Mouse (Mus musculus): Measurements from ENCODE around the gene Zcchc4. TPM values are rescaled to one million over a fixed set of nuclear protein-coding genes. Genes with fewer than 3 reads are reported as not detected.
"Not testable (repeated sequence)": the region's sequence is repeated elsewhere in the genome, so short reads cannot be mapped to it uniquely, and the experiment has no call there.

The Zcchc4 gene
- polyA plus RNA-seq, 1 experiment from 2014 or later = 14.0 TPM

GRCm38 (mm10) chr5:52755989-52756388 lies 19.2 kb upstream of the Zcchc4 start:
- no peak for ATAC-seq
- WGBS = 94% methylated on average over 6 of the region's 6 CpGs

GRCm38 (mm10) chr5:52762586-52762985 lies 12.6 kb upstream of the Zcchc4 start:
- no peak overlapping the region for H3K4me2 ChIP-seq (replicated peaks)
- no peaks in the 10 kb centered on the region for H3K36me3 ChIP-seq
- H3K4me1 ChIP-seq (replicated peaks) = no peaks in the 10 kb centered on the region
- H3K9ac ChIP-seq (replicated peaks) = no peak overlapping the region
- H3K27me3 ChIP-seq = no peaks in the 10 kb centered on the region
- no peak for ATAC-seq
- WGBS = 88% methylated on average over 7 of the region's 7 CpGs
- no peaks in the 10 kb centered on the region for H3K9me3 ChIP-seq
- no peak overlapping the region for H3K27ac ChIP-seq
- no peak overlapping the region for H3K4me3 ChIP-seq (replicated peaks)

More at GRCm38 (mm10) chr5:52755989-52756388, 19.2 kb upstream of the Zcchc4 start:
- Histone ChIP-seq H3K9ac (replicated peaks) (no peak overlapping the region), H3K9me3 (no peaks in the 10 kb centered on the region), H3K27ac (no peak overlapping the region), H3K4me3 (replicated peaks) (no peak overlapping the region), H3K36me3 (no peaks in the 10 kb centered on the region), H3K27me3 (no peaks in the 10 kb centered on the region), H3K4me1 (replicated peaks) (no peaks in the 10 kb centered on the region), H3K4me2 (replicated peaks) (no peak overlapping the region)

- Histone ChIP-seq H3K36me3 (peaks cover 11% of the 10 kb centered on the region; the same call in 1 of the 2 replicates), H3K4me2 (replicated peaks) (no peak overlapping the region), H3K27me3 (no peaks in the 10 kb centered on the region), H3K4me1 (replicated peaks) (no peaks in the 10 kb centered on the region), H3K9me3 (no peaks in the 10 kb centered on the region), H3K4me3 (replicated peaks) (no peak overlapping the region), H3K9ac (replicated peaks) (no peak overlapping the region), H3K27ac (no peak overlapping the region)
- no peak for ATAC-seq
- 91% methylated on average over 5 of the region's 5 CpGs for WGBS
Observed at GRCm38 (mm10) chr5:52774267-52774666, 942 bp upstream of the Zcchc4 start.

GRCm38 (mm10) chr5:52776466-52777354 lies 1.5 kb downstream of the Zcchc4 start:
- H3K4me1 ChIP-seq (replicated peaks); H3K27ac ChIP-seq; H3K9me3 ChIP-seq; H3K9ac ChIP-seq (replicated peaks); H3K36me3 ChIP-seq; ATAC-seq; H3K27me3 ChIP-seq; H3K4me3 ChIP-seq (replicated peaks); H3K4me2 ChIP-seq (replicated peaks): not testable (repeated sequence)
- WGBS = 90% methylated on average over 8 of the region's 8 CpGs

GRCm38 (mm10) chr5:52782523-52783250 lies 7.5 kb downstream of the Zcchc4 start:
- no peaks in the 10 kb centered on the region for H3K9me3 ChIP-seq
- 4% methylated on average over 37 of the region's 37 CpGs for WGBS
- peak overlapping the region; percentile 87 for H3K4me3 ChIP-seq (replicated peaks)
- peak overlapping the region; percentile 55 for H3K4me2 ChIP-seq (replicated peaks)
- peak; percentile 99 for ATAC-seq
- no peaks in the 10 kb centered on the region for H3K4me1 ChIP-seq (replicated peaks)
- peak overlapping the region; percentile 86 for H3K9ac ChIP-seq (replicated peaks)
- H3K27ac ChIP-seq = peak overlapping the region; percentile 90
- peaks cover 17% of the 10 kb centered on the region for H3K36me3 ChIP-seq
- no peaks in the 10 kb centered on the region for H3K27me3 ChIP-seq

- ATAC-seq = peak; percentile 85; the same call in 1 of the 2 replicates
- Histone ChIP-seq H3K36me3 (peaks cover 19% of the 10 kb centered on the region), H3K4me1 (replicated peaks) (no peaks in the 10 kb centered on the region), H3K4me3 (replicated peaks) (peak overlapping the region; percentile 87), H3K4me2 (replicated peaks) (peak overlapping the region; percentile 55), H3K27ac (peak overlapping the region; percentile 90), H3K9ac (replicated peaks) (peak overlapping the region; percentile 86), H3K27me3 (no peaks in the 10 kb centered on the region), H3K9me3 (no peaks in the 10 kb centered on the region)
- WGBS = under 1% methylated on average over 9 of the region's 9 CpGs
Observed at GRCm38 (mm10) chr5:52783251-52783620, 8.0 kb downstream of the Zcchc4 start.

GRCm38 (mm10) chr5:52783957-52784356 lies 8.7 kb downstream of the Zcchc4 start:
- no peak for ATAC-seq
- H3K4me3 ChIP-seq (replicated peaks) = 0 out of 2 replicates have a peak overlapping the region, but pooled peaks have one; percentile 87
- 76% methylated on average over 2 of the region's 2 CpGs for WGBS
- H3K4me2 ChIP-seq (replicated peaks) = peak overlapping the region; percentile 55; the same call in 1 of the 2 replicates
- no peak overlapping the region for H3K27ac ChIP-seq
- H3K4me1 ChIP-seq (replicated peaks) = no peaks in the 10 kb centered on the region
- H3K9ac ChIP-seq (replicated peaks) = no peak overlapping the region
- H3K36me3 ChIP-seq = peaks cover 21% of the 10 kb centered on the region
- no peaks in the 10 kb centered on the region for H3K9me3 ChIP-seq
- no peaks in the 10 kb centered on the region for H3K27me3 ChIP-seq

- H3K27ac ChIP-seq = no peak overlapping the region
- H3K27me3 ChIP-seq = no peaks in the 10 kb centered on the region
- no peak overlapping the region for H3K4me3 ChIP-seq (replicated peaks)
- no peaks in the 10 kb centered on the region for H3K4me1 ChIP-seq (replicated peaks)
- WGBS = 90% methylated on average over 7 of the region's 7 CpGs
- ATAC-seq = no peak
- no peak overlapping the region for H3K4me2 ChIP-seq (replicated peaks)
- H3K9ac ChIP-seq (replicated peaks) = no peak overlapping the region
- no peaks in the 10 kb centered on the region for H3K9me3 ChIP-seq
- H3K36me3 ChIP-seq = peaks cover 24% of the 10 kb centered on the region
Observed at GRCm38 (mm10) chr5:52786556-52787322, 11.5 kb downstream of the Zcchc4 start.

- no peak overlapping the region for H3K4me3 ChIP-seq (replicated peaks)
- no peak overlapping the region for H3K27ac ChIP-seq
- no peak overlapping the region for H3K4me2 ChIP-seq (replicated peaks)
- H3K9ac ChIP-seq (replicated peaks) = no peak overlapping the region
- no peaks in the 10 kb centered on the region for H3K27me3 ChIP-seq
- ATAC-seq = no peak
- no peaks in the 10 kb centered on the region for H3K9me3 ChIP-seq
- H3K4me1 ChIP-seq (replicated peaks) = no peaks in the 10 kb centered on the region
- 97% methylated on average over 9 of the region's 9 CpGs for WGBS
- H3K36me3 ChIP-seq = peaks cover 40% of the 10 kb centered on the region
Observed at GRCm38 (mm10) chr5:52793230-52793629, 18.0 kb downstream of the Zcchc4 start.

GRCm38 (mm10) chr5:52794109-52794508 lies 18.9 kb downstream of the Zcchc4 start:
- no peak for ATAC-seq
- no peaks in the 10 kb centered on the region for H3K27me3 ChIP-seq
- no peak overlapping the region for H3K4me2 ChIP-seq (replicated peaks)
- no peak overlapping the region for H3K9ac ChIP-seq (replicated peaks)
- H3K27ac ChIP-seq = no peak overlapping the region
- H3K4me1 ChIP-seq (replicated peaks) = no peaks in the 10 kb centered on the region
- no peaks in the 10 kb centered on the region for H3K9me3 ChIP-seq
- H3K4me3 ChIP-seq (replicated peaks) = no peak overlapping the region
- 90% methylated on average over 9 of the region's 9 CpGs for WGBS
- peaks cover 41% of the 10 kb centered on the region for H3K36me3 ChIP-seq

- 93% methylated on average over 12 of the region's 12 CpGs for WGBS
- Histone ChIP-seq H3K4me3 (replicated peaks) (no peak overlapping the region), H3K9ac (replicated peaks) (no peak overlapping the region), H3K9me3 (no peaks in the 10 kb centered on the region), H3K27ac (no peak overlapping the region), H3K36me3 (peaks cover 45% of the 10 kb centered on the region), H3K4me1 (replicated peaks) (no peaks in the 10 kb centered on the region), H3K27me3 (no peaks in the 10 kb centered on the region), H3K4me2 (replicated peaks) (no peak overlapping the region)
- no peak for ATAC-seq
Observed at GRCm38 (mm10) chr5:52799274-52799985, 24.2 kb downstream of the Zcchc4 start.
